Mouse (Mus musculus) stomach, postnatal 0 days (tissue): ENCODE data around the gene Polr3h.

Source experiments
- CTCF ChIP-seq: IDR thresholded peaks from 2 replicates; pipeline ENCODE4 v1.5.1; 2016; ENCODE audit warnings: antibody characterized with exemption, low read depth, mild to moderate bottlenecking, moderate library complexity
- EP300 ChIP-seq: optimal IDR thresholded peaks from 2 replicates; pipeline ENCODE3; 2016; ENCODE audit warnings: antibody characterized with exemption

- TF ChIP-seq CTCF (no peak), EP300 (peak; percentile 100)
Observed at GRCm38 (mm10) chr15:81871604-81872261, 54.3 kb downstream of the Polr3h start, which contains the start of gene Phf5a.
